Comparison of ENCODE assay signal across 30 mouse cellular contexts in the genomic region with DNA sequence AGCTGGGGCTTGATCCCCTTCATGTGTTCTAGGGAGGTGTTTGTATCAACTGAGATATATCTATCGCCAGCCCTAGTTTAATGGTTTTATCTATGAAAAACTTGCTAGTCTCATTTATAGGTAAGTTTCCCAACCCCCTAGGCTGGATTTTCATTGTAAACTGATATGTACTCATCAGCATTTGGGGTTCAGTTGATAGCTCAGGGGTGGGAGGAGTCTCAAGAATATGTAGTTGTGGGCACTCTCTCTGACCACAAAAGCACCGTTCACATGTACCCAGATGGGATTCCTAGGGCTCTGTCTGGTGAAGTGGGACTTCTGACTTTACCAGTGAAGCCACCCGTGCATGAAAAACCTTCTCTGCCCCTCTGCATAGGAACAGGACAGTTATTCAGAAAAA.
DNase-seq lines count a peak whose midpoint lies in the region; ATAC-seq and TF ChIP-seq lines count a peak whose summit lies in the region.
"Had no signal": no experiment of that assay in that cellular context is flagged by ENCODE, and none has a peak within 500 bp of the region (broad histone marks: within the 10 kb centered on the region; RNA-seq: fewer than 3 reads in every experiment).

No protein-coding gene starts in this region.

- 66% methylated on average over 3 of the region's 3 CpGs for WGBS in heart, embryonic 13.5 days
- WGBS in heart, embryonic 12.5 days: 70% methylated on average over 3 of the region's 3 CpGs
- WGBS in liver, embryonic 15.5 days (ENCODE audit: insufficient replicate concordance): 18% methylated on average over 3 of the region's 3 CpGs
- 40% methylated on average over 3 of the region's 3 CpGs for WGBS in liver, embryonic 12.5 days (ENCODE audit: insufficient replicate concordance)
- WGBS in liver, postnatal 0 days (ENCODE audit: insufficient replicate concordance): 45% methylated on average over 3 of the region's 3 CpGs
- WGBS in midbrain, embryonic 14.5 days: 88% methylated on average over 3 of the region's 3 CpGs

- no peak overlapping the region for H3K4me2 ChIP-seq in heart, embryonic 13.5 days
- no peak overlapping the region for H3K4me2 ChIP-seq in heart, embryonic 12.5 days
- no peak overlapping the region for H3K4me2 ChIP-seq in liver, embryonic 15.5 days
- no peak overlapping the region for H3K4me2 ChIP-seq in liver, embryonic 12.5 days
- H3K4me2 ChIP-seq in liver, postnatal 0 days (ENCODE audit: low read depth, low read length): no peak overlapping the region
- H3K4me2 ChIP-seq in midbrain, embryonic 14.5 days (ENCODE audit: low read length): no peak overlapping the region
- H3K4me2 ChIP-seq: heart, embryonic 15.5 days; hindbrain, embryonic 14.5 days; limb, embryonic 12.5 days; midbrain, embryonic 11.5 days; neural tube, embryonic 13.5 days had no signal

- TF ChIP-seq CTCF in liver, postnatal 0 days (IDR thresholded peaks at IDR 0.05; ENCODE audit: low read depth): no peak

- no peaks in the 10 kb centered on the region for H3K27me3 ChIP-seq in heart, embryonic 13.5 days (replicated peaks)
- no peaks in the 10 kb centered on the region for H3K27me3 ChIP-seq in heart, embryonic 12.5 days (replicated peaks)
- no peaks in the 10 kb centered on the region for H3K27me3 ChIP-seq in liver, embryonic 15.5 days
- no peaks in the 10 kb centered on the region for H3K27me3 ChIP-seq in liver, embryonic 12.5 days (replicated peaks)
- H3K27me3 ChIP-seq in liver, postnatal 0 days (ENCODE audit: insufficient read depth, low read length): no peaks in the 10 kb centered on the region
- no peaks in the 10 kb centered on the region for H3K27me3 ChIP-seq in midbrain, embryonic 14.5 days (ENCODE audit: control insufficient read depth, insufficient read depth, low read length)
- H3K27me3 ChIP-seq: heart, embryonic 15.5 days; limb, embryonic 12.5 days; neural tube, embryonic 13.5 days had no signal

- H3K4me1 ChIP-seq in heart, embryonic 13.5 days: peaks cover 61% of the 10 kb centered on the region
- peaks cover 23% of the 10 kb centered on the region for H3K4me1 ChIP-seq in heart, embryonic 12.5 days (replicated peaks)
- H3K4me1 ChIP-seq in liver, embryonic 15.5 days (replicated peaks): peaks cover 16% of the 10 kb centered on the region; the same call in 1 of the 2 replicates
- H3K4me1 ChIP-seq in liver, embryonic 12.5 days: peaks cover 10% of the 10 kb centered on the region
- peaks cover 16% of the 10 kb centered on the region for H3K4me1 ChIP-seq in liver, postnatal 0 days (ENCODE audit: insufficient read depth)
- 0 out of 2 replicates have a peak, but pooled peaks cover 2% of the 10 kb centered on the region for H3K4me1 ChIP-seq in midbrain, embryonic 14.5 days (ENCODE audit: control insufficient read depth, insufficient read depth, low read length)

- 0 out of 2 replicates have a peak overlapping the region, but pooled peaks have one; percentile 15 for H3K27ac ChIP-seq in heart, embryonic 13.5 days (replicated peaks)
- H3K27ac ChIP-seq in heart, embryonic 12.5 days (ENCODE audit: poor library complexity, severe bottlenecking): no peak overlapping the region
- H3K27ac ChIP-seq in liver, embryonic 15.5 days (replicated peaks): no peak overlapping the region
- H3K27ac ChIP-seq in liver, embryonic 12.5 days: no peak overlapping the region
- H3K27ac ChIP-seq in liver, postnatal 0 days (ENCODE audit: low read depth): no peak overlapping the region
- no peak overlapping the region for H3K27ac ChIP-seq in midbrain, embryonic 14.5 days (replicated peaks; ENCODE audit: low read depth, low read length)
- H3K27ac ChIP-seq: gastrocnemius, adult 2 months; heart, embryonic 15.5 days; hindbrain, embryonic 14.5 days; limb, embryonic 12.5 days; neural tube, embryonic 13.5 days; stomach, postnatal 0 days had no signal

- no peaks in the 10 kb centered on the region for H3K9me3 ChIP-seq in heart, embryonic 13.5 days
- H3K9me3 ChIP-seq in heart, embryonic 12.5 days (replicated peaks): no peaks in the 10 kb centered on the region
- no peaks in the 10 kb centered on the region for H3K9me3 ChIP-seq in liver, embryonic 15.5 days (replicated peaks)
- no peaks in the 10 kb centered on the region for H3K9me3 ChIP-seq in liver, embryonic 12.5 days (replicated peaks)
- no peaks in the 10 kb centered on the region for H3K9me3 ChIP-seq in liver, postnatal 0 days (ENCODE audit: low read length)
- no peaks in the 10 kb centered on the region for H3K9me3 ChIP-seq in midbrain, embryonic 14.5 days (ENCODE audit: control insufficient read depth, low read length)
- H3K9me3 ChIP-seq: heart, embryonic 15.5 days; limb, embryonic 12.5 days; neural tube, embryonic 13.5 days had no signal

- no peak overlapping the region for H3K9ac ChIP-seq in heart, embryonic 13.5 days
- H3K9ac ChIP-seq in heart, embryonic 12.5 days: no peak overlapping the region
- H3K9ac ChIP-seq in liver, embryonic 15.5 days: no peak overlapping the region
- H3K9ac ChIP-seq in liver, embryonic 12.5 days: no peak overlapping the region
- no peak overlapping the region for H3K9ac ChIP-seq in liver, postnatal 0 days (replicated peaks)
- no peak overlapping the region for H3K9ac ChIP-seq in midbrain, embryonic 14.5 days (replicated peaks; ENCODE audit: low read length)
- H3K9ac ChIP-seq: heart, embryonic 15.5 days; hindbrain, embryonic 14.5 days; limb, embryonic 12.5 days; neural tube, embryonic 13.5 days had no signal

- peaks cover 2% of the 10 kb centered on the region; the same call in 1 of the 2 replicates for H3K36me3 ChIP-seq in heart, embryonic 13.5 days
- H3K36me3 ChIP-seq in heart, embryonic 12.5 days: 0 out of 2 replicates have a peak, but pooled peaks cover 2% of the 10 kb centered on the region
- H3K36me3 ChIP-seq in liver, embryonic 15.5 days (replicated peaks): no peaks in the 10 kb centered on the region
- H3K36me3 ChIP-seq in liver, embryonic 12.5 days: no peaks in the 10 kb centered on the region
- H3K36me3 ChIP-seq in liver, postnatal 0 days (replicated peaks; ENCODE audit: insufficient read depth, low read length): 0 out of 2 replicates have a peak, but pooled peaks cover 2% of the 10 kb centered on the region
- H3K36me3 ChIP-seq in midbrain, embryonic 14.5 days (ENCODE audit: control insufficient read depth, insufficient read depth, low read length): no peaks in the 10 kb centered on the region
- H3K36me3 ChIP-seq: heart, embryonic 15.5 days; neural tube, embryonic 13.5 days had no signal

- no peak overlapping the region for H3K4me3 ChIP-seq in heart, embryonic 13.5 days
- no peak overlapping the region for H3K4me3 ChIP-seq in heart, embryonic 12.5 days
- no peak overlapping the region for H3K4me3 ChIP-seq in liver, embryonic 15.5 days (replicated peaks)
- H3K4me3 ChIP-seq in liver, embryonic 12.5 days: no peak overlapping the region
- H3K4me3 ChIP-seq in liver, postnatal 0 days (ENCODE audit: low read depth, low read length): no peak overlapping the region
- no peak overlapping the region for H3K4me3 ChIP-seq in midbrain, embryonic 14.5 days (replicated peaks; ENCODE audit: low read depth, low read length)
- H3K4me3 ChIP-seq: gastrocnemius, adult 2 months; heart, embryonic 15.5 days; limb, embryonic 12.5 days; neural tube, embryonic 13.5 days had no signal

- no peak for DNase-seq in liver, postnatal 0 days
- no peak for DNase-seq in B cell, adult 2 months
- no peak for DNase-seq in midbrain, embryonic 14.5 days
- DNase-seq: adrenal gland, adult 2 months; adrenal gland, postnatal 36 days; cerebellum, adult 8-10 months; cerebellum, postnatal 25 days; gastrocnemius, adult 2 months; kidney, adult 9 months; kidney, postnatal 10 days; layer of hippocampus, adult 9-11 months; lung, adult 18-20 months; lung, postnatal 10 days; right cerebral cortex, postnatal 4 days; thymus, adult 18-20 months; thymus, postnatal 25 days had no signal

- ATAC-seq in heart, embryonic 13.5 days (ENCODE audit: extremely low read depth, insufficient number of reproducible peaks, low FRiP score, low TSS enrichment): no peak
- ATAC-seq in heart, embryonic 12.5 days (ENCODE audit: insufficient number of reproducible peaks, low FRiP score): no peak
- peak; percentile 62; the same call in 1 of the 2 replicates for ATAC-seq in liver, embryonic 15.5 days (ENCODE audit: insufficient read depth)
- no peak for ATAC-seq in liver, embryonic 12.5 days
- ATAC-seq in liver, postnatal 0 days: peak; percentile 43
- ATAC-seq in midbrain, embryonic 14.5 days (ENCODE audit: low FRiP score, low TSS enrichment): no peak
- ATAC-seq: activated CD4-positive, CD25-positive, alpha-beta regulatory T cell, adult 4 months; CD4-positive, CD25-positive, alpha-beta regulatory T cell, adult 4 months; forebrain, embryonic 14.5 days; intestine, postnatal 0 days had no signal

- peak; percentile 65 for TF ChIP-seq EP300 in liver, postnatal 0 days (IDR thresholded peaks at IDR 0.05; ENCODE audit: low read depth)

Comparison
In these comparisons a context has a peak if more than half of its experiments do, and no peak if none do; other contexts are left out.
1. ATAC-seq: peak in liver, embryonic 15.5 days (single experiment) and liver, postnatal 0 days (single experiment); none in heart, embryonic 13.5 days (single experiment), heart, embryonic 12.5 days (single experiment), liver, embryonic 12.5 days (single experiment) and midbrain, embryonic 14.5 days (single experiment).